Mouse (Mus musculus) cerebellum, adult (tissue): ENCODE measurements around the gene Cacna1c.

Experiments
- ATAC-seq: cut with Nextera tagmentation; 2 replicates; pipeline ENCODE4 v1.9.2; 2017; ENCODE audit warnings: mild to moderate bottlenecking, moderate library complexity, mixed read lengths; ENCODE audit not compliant: insufficient number of reproducible peaks, low FRiP score, low TSS enrichment

Gene Cacna1c

GRCm38 (mm10) chr6:119196382-119197305 is at the start of gene Cacna1c:
Gene Cacna1c (minus strand): TSS chr6:119196418.
- no peak for ATAC-seq

GRCm38 (mm10) chr6:119240871-119241705 is 44.9 kb upstream of the Cacna1c start:
- no peak for ATAC-seq

GRCm38 (mm10) chr6:119240256-119240655 is 44.0 kb upstream of the Cacna1c start:
- no peak for ATAC-seq

- ATAC-seq = peak; percentile 13; the same call in 1 of the 2 replicates
Measured at GRCm38 (mm10) chr6:119239341-119240005, 43.3 kb upstream of the Cacna1c start.

- ATAC-seq = peak; percentile 71
Measured at GRCm38 (mm10) chr6:119237427-119237989, 41.3 kb upstream of the Cacna1c start.

GRCm38 (mm10) chr6:119236241-119236640 is 40.0 kb upstream of the Cacna1c start, which contains the start of gene Cacna2d4:
Gene Cacna2d4 (plus strand): TSS chr6:119236526.
- no peak for ATAC-seq

GRCm38 (mm10) chr6:119235441-119235840 is 39.2 kb upstream of the Cacna1c start:
- no peak for ATAC-seq

- no peak for ATAC-seq
Measured at GRCm38 (mm10) chr6:119233066-119233465, 36.8 kb upstream of the Cacna1c start.

GRCm38 (mm10) chr6:119228861-119229603 is 32.8 kb upstream of the Cacna1c start:
- ATAC-seq = no peak

GRCm38 (mm10) chr6:119227001-119227400 is 30.8 kb upstream of the Cacna1c start:
- no peak for ATAC-seq

GRCm38 (mm10) chr6:119225731-119226130 is 29.5 kb upstream of the Cacna1c start:
- no peak for ATAC-seq

- no peak for ATAC-seq
Measured at GRCm38 (mm10) chr6:119225226-119225625, 29.0 kb upstream of the Cacna1c start.

- ATAC-seq = no peak
Measured at GRCm38 (mm10) chr6:119224451-119225195, 28.4 kb upstream of the Cacna1c start.

- peak; percentile 45; the same call in 1 of the 2 replicates for ATAC-seq
Measured at GRCm38 (mm10) chr6:119220297-119220696, 24.1 kb upstream of the Cacna1c start.

- ATAC-seq = no peak; the same call in 1 of the 2 replicates
Measured at GRCm38 (mm10) chr6:119219237-119219870, 23.1 kb upstream of the Cacna1c start.

- ATAC-seq = no peak
Measured at GRCm38 (mm10) chr6:119218591-119218990, 22.4 kb upstream of the Cacna1c start.

- ATAC-seq = no peak
Measured at GRCm38 (mm10) chr6:119217661-119218060, 21.4 kb upstream of the Cacna1c start.

GRCm38 (mm10) chr6:119215040-119215613 is 18.9 kb upstream of the Cacna1c start:
- ATAC-seq = no peak
